Mouse (Mus musculus): ENCODE results near the gene Phb2. TPM values are rescaled to one million over a fixed set of nuclear protein-coding genes. Genes with fewer than 3 reads are reported as not detected.

Gene Phb2
- total RNA-seq, 2 experiments from 2014 or later = 159 to 164 TPM

DNA sequence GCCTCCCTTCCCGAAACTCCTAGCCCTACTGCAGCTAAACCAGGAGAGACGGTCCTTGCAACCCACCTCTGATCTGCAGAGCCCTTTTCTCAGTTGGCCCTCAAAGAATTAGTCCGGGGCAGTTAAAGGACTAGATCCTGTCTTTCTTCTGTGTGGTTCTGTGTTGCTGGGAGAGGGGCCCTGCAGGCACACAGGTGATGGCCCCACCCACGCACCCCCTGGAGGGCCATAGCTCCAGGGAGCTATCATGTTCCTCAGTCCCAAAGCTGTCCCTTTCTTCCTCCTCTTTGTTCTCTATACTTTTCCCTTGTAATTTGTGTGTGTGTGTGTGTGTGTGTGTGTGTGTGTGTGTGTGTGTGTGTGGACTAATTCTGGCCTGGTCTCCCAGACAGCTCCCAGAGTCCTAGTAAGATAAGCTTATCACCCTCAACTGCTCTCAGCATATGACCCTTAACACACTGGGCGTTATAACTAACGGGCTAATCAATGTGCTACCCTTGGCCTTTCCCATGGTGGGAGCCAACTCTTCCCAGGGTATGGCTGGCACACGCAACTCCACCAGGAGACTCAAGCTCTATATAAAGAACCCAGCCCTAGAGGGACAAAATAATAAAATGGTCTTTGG lies 7.3 kb downstream of the Phb2 start:
- DNase-seq (ENCODE audit: low spot score in 2 of 2) = no peak

DNA sequence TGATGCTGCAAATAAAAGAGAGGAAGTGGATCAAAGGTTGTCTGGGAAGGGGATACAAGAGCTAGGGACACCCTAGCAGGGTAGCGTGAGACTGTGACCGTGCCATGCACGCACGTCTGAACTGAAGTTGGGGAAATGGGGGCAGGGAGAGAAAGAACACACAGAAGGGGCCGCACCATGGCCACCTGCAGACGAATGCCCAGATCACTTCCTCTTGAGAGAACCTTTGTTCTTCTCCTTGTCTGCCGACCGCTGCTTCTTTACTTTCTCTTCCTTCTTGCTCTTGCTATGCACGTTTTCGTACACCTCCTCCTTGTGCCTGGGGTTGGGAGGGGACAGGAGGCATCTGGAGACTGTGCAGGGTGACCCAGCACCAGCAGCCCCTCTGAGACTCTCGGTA lies 8.8 kb downstream of the Phb2 start:
- DNase-seq (ENCODE audit: low spot score in 2 of 2) = no peak

DNA sequence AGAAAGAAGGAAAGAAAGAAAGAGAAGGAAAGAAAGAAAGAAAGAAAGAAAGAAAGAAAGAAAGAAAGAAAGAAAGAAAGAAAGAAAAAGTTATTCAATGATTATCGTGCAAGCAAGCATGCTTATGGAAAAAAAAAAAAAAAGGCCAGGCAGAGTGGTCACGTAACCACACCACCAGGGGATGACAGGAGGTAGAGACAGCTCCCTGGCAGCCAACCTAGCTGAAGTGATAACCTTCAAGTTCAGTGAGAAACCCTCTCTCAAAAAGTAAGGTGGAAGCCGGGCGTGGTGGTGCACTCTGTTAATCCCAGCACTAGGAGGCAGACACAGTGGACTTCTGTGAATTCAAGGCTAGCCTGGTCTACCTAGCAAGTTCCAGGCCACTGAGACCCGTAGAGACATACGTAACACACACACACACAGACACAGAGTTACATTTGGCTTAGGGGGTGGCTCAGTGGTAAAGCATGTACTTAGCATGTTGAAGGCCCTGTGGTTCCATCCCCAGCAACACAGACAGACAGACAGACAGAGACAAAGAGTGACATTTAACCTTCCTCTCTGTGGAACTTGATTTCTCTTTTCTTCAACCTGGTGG lies 10.8 kb downstream of the Phb2 start:
- DNase-seq (ENCODE audit: low spot score in 2 of 2) = no peak

DNA sequence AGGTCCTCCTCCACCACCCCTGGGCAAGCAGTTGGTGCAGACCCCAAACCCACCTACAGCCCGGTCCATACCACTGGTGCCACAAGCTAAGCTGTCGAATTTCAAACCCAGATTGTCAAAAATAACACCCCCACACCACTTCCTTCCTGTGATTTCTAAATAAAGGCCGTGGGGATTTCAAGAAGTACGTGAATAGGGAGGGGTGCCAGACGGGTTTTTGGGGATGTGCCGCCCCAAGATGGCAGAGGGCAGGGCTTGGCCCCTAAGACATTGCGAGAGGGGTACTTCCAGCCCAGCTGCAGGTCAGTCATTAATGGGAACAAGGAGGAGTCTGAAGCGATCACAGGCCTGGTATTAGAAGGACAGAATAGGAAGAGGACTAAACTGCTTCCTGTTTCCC lies 11.4 kb downstream of the Phb2 start:
- no peak for DNase-seq (ENCODE audit: low spot score in 2 of 2)

DNA sequence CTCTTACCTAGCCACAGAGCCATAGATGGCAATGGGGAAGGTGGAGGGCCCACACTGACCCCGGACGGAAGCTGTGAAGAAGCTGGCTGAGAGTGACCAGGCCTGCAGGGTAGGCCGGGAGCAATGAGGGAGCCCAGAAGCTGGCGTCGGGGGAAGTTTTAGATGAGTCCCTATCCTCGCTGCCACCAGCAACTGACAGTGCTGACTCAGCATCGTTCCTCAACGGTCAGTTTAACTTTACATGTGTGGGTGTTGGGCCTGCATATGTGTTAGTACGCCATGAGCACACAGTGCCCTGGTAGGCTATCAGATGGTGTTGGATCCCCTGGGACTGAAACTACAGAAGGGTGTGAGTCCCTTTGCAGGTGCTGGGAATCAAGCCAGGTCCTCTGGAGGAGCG lies 12.3 kb downstream of the Phb2 start:
- no peak for DNase-seq (ENCODE audit: low spot score in 2 of 2)

DNA sequence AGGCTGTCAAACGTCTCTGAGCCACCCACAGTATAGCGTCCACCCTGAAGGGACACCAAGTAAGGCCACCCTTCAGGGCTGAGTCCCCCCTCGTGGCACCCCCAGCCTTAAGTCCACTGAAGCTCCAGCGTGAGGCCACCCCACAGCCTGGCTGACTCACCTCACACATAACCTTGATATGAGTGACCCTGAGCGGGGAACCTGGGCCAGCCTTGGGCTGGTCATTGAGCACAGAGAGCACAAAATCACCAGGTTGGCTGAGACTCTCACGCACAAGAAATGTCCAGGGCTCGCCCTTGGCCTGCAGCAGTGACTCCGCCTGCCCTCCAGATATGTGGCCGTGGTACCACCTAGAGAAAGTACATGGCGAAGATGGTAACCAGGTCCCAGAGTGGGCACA lies 16.5 kb downstream of the Phb2 start:
- DNase-seq (ENCODE audit: low spot score in 2 of 2) = no peak

DNA sequence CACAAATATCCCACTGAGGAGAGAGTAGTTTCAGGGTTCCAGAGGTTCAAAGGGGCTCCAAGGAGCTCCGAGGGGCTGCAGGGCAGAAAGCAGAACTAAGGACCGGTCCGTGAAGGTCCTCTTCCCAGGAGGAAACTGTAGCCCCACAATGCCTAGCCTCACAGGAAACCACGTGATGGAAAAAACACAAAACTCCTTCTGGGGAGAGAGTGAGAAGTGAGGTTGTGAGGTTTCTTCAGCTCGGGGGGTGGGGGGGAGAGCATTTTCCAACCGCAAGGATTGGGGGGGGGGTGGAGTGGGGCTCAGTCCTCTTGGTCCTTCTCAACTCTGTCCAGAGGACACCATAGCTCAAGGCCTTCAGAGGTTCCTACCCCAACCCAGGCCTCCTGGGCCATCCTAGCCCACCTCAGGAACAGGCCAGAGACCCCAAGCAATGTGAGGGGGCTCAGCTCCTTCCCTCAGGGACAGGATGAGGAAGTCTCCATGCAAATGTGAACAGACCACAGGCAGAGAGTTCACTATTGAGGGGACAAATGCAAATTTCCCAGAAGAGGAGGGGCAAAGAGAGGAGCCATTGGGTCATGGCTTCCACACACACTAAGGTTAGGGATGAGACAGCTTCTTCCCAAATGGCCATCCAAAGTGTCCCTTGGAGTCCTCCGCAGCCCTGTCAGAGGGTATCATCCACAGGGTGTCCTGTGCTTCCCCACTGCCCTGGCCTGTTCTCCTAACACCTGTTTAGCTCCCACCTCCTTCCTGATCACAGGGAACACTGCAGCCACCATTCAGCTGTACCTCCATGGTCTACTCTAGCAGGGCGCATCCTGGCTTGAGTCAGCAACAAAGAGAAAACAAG lies 17.9 kb downstream of the Phb2 start:
- DNase-seq (ENCODE audit: low spot score in 2 of 2) = no peak

DNA sequence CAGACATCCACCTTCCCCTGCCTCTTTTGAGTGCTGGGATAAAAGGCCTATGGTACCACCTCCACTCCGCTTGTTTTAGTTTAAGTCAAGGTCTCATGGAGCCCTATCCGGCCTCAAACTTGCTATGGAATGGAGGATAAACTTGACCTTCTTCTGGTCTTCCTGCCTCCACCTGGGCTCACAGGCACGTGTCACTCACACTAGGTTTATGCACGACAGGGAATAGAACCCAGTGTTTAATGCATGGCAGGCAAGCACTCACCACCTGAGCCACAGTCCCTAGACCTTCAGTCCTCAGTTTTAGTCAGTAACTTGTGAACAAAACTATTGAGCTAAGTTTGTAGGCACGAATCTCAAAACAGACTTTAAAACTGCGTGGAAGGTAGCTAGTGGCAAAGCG lies 18.9 kb downstream of the Phb2 start:
- DNase-seq (ENCODE audit: low spot score in 2 of 2) = no peak

DNA sequence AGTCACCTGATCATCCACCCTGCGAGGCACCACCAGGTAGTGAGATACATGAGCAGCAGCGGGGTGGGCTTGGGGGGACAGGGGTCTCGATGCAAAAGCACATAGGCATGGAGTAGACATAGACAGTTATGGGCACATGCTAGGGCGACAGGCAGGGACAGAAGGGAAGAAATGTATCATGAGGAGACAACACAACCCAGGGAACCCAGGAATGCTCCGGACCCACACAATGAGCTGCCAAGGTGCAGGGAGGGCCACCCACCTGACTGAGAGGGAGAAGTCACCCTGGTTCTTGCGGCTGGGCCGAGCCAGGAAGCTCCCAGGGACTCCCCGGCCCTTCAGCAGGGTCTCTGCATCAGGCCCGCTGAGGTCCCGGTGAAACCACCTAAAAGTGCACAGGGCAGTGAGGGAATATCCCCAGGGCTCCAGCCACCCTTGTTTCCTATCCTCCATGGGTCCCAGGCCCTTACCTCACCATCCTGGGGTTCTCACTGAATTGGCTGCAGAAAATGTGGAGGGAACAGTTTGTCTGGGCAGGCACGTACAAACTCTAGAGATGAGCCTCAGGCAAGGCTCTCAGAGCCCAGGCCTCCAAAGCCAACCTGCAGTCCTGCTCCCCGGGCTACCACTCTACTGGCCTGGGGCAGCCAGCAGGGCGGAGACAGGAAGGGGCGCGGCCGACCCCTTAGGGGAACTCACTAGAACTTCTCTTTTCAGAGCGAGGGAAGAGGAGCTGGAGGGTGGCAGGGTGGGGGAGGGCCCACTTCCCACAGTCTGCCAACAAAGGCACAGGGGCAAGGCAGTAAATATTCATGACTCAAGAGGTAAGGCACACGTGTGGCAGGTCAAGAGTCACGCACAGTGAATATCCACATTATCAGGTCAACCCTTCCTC lies 20.6 kb downstream of the Phb2 start:
- no peak for DNase-seq (ENCODE audit: low spot score in 2 of 2)

DNA sequence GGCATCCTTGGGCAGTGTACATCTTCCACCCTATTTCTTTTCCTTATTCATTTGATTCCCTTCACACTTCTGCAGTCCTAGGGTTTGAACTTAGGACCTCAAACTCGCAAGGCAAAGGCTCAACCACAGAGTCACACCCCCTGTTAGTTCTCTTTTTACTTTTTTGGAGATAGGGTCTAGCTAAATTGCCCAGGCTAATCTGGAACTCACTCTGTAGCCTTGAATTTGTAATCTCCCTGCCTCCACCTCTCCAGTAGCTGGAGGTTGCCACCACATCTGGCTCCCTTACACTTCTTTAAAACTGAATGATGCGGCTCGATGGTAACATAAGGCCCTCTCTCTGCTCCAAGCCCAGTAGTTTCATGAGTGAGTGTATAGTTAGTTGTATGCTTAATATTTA lies 22.3 kb downstream of the Phb2 start:
- DNase-seq (ENCODE audit: low spot score in 2 of 2) = no peak

DNA sequence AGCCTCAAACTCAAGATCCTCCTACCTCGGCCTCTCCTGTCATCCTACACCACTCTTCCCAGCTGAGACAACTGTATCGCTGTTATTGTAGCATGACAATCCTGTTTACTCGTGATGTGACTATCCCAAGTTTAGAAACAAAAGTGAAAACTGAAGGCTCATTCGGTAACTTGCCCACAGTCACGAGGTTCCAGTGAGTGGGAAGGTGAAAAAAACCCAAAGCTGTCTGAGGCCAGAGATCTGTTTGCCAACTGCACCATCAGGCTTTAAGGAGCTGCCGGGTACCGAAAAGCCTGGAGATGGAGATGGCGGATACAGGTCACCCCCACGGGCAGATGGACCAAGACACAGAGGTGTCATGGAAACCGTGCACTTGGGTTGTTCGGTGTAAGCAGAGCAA lies 24.9 kb downstream of the Phb2 start:
- no peak for DNase-seq (ENCODE audit: low spot score in 2 of 2)

DNA sequence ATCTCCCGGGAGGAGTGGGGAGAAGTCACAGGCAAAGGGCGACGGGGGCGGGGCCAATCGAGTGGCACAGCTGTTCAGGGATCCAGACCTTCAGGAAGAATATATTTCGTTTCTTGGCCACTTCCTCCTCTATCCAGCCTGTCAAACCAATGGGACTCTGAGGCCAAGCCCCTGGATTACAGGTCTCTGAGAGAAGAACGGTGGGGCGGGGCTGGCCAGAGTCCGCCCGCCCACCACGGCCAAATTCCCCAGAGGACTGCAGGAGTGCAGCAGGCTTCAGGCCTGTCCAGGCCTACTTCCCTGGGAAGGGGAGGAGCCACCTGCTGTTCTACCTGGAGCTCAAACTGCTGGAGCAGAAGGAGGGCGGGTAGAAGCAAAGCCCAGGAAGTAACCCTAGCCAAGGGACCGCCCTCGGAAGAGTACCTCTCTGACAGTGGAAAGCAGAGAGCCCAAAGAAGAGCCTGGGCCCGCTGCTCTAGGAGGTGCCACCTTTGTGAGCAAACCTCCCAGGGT lies 26.4 kb downstream of the Phb2 start, which contains the start of gene Ptpn6:
Gene Ptpn6, minus strand, starts transcription at position 204 of the 513 bp plus-strand sequence.
- DNase-seq (ENCODE audit: low spot score in 2 of 2) = no peak

DNA sequence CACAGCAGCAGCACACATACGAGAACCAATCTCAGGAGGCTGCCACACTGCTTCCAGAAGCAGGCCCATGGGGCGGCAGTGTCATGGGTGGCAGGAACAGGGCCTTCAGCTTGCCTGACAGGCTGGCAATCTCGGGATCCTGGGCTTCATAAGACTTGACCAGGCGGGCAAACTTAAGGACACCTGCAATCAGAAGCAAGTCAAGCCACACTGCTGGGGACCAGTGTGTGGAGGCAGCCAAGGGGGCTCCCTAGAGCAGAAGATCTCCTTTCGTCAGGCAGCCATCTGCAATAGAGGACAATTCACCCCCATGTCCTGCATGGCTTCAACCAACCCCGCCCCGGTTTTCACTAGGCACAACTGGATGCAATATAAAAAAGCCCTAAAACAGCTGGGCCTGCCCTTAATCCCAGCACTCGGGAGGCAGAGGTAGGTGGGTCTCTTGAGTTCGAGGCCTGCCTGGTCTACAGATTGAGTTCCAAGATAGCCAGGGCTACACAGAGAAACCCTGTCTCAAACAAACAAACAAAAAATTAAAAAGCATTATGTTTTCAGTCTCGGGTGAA lies 27.2 kb downstream of the Phb2 start:
- DNase-seq (ENCODE audit: low spot score in 2 of 2) = no peak

DNA sequence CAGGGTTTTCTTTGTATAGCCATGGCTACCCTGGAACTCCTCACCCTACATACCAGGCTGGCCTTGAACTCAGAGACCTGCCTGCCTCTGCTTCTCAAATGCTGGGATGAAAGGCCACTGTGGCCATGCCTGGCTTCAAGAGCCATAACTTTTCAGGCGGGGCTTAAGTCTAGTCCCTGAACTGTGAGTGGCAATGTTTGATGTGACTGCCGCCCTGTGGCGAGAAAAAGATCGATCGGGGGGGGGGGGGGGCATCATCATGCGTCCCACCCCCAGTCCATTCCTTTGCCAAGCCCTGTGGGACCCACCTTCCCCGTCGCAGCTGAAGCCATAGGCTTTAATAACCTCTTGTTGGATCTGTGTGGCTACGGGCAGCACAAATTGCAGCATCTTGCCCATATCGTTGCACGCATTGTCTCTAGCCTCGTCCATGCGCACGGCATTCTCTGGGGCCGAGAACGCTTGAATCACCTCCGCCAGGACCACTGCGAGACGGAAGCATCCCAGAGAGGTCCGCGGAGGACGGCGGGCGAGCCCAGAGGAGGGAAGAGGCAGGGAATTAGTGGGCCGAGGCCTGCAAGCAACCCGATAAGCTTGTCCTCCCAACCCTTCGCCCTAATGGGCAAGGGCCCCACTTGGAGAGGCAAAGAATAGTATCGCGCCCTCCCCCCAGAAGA lies 28.2 kb downstream of the Phb2 start:
- peak in 1 of 2 experiments; percentile 76 for DNase-seq (ENCODE audit: low spot score in 2 of 2)

DNA sequence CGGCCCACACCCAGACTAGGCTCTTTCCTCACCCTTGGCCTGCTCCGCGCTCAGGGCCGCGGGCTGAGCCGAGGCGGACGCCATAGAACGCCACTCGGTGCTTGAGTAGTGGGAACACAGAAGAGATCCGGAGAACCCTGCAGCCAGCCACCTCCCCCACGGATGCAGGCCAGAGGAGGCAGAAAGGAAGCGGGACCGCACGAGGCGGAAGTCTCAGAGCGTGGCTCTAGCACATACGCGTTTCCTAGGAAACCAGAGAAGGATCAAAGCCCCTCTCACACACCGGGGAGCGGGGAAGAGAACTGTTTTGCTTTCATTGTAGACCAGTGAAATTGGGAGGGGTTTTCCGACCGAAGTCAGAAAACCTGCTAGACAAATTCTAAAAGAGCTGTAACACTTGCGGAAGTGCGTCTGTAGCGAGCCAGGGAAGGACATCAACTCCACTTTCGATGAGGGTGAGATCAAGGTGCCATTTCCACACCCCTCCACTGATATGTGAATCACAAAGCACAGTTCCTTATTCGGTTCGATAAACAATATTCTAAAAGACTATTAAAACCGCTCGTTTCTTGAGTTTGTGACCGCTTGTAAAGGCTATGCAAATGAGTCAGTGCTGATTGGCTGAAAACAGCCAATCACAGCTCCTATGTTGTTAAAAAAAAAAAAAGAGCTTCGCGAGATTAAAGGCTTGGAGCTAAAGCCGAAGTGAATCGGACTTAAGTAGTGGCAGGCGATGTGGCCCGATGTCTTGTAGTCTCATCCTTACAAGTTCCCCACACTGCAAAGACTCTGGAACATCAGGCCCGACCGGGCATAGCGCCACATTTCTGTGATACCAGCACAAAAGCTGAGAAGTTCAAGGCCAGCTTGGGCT lies 29.0 kb downstream of the Phb2 start, which contains the start of gene Grcc10:
Gene Grcc10, minus strand, starts transcription at position 487 of the 874 bp plus-strand sequence.
- DNase-seq (ENCODE audit: low spot score in 2 of 2) = peak; percentile 90

DNA sequence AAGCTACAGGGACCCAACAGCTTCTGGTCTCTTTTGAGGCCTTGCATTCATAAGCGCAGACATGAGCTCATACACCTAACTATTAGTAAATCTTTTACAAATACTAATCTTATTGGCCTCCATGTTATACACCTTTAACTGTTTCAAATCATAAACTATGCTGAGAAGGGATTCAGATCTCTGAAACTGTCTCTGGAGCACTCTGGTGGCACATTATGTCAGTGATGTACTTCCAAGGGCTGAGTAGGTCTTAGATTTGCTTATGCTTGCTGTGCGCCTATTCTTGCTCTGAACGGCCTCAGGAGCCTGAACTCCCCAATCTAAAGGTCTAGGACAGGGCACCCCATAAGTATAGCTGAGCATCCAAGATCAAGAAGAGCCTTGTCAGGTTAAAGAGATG lies 29.7 kb downstream of the Phb2 start:
- no peak for DNase-seq (ENCODE audit: low spot score in 2 of 2)

DNA sequence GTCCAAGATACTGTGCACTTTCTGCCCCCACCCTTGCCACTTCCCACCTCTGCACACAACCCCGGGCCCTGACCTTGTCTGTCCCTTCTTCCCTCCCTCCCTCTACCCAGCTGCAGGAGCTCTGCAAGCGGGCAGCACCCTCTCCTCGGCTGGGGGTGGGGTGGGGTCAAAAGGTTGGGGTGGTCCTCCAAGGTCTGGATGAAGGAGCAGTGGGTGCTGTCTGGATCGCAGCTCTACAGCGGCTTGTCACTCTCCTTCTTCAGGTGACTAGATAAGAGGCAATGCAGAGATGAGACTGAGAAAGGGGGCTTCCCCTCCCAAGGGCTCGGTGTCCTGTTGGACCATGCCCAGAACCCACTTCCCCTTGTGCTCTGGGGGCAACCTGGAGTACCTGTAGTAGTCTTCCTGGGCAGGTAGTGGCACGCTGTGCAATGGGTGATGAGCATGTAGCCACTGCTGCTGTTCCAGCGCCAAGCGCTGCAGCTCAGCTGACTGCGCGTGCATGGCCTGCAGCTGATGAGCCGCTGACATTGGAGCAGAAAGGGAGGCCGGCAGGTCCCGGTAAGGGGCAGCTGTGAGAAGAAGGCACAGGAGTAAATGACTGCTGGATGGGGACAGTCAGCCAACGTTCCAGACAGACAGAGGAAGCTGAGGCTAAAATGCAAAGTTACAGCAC lies 30.8 kb downstream of the Phb2 start:
- no peak for DNase-seq (ENCODE audit: low spot score in 2 of 2)

DNA sequence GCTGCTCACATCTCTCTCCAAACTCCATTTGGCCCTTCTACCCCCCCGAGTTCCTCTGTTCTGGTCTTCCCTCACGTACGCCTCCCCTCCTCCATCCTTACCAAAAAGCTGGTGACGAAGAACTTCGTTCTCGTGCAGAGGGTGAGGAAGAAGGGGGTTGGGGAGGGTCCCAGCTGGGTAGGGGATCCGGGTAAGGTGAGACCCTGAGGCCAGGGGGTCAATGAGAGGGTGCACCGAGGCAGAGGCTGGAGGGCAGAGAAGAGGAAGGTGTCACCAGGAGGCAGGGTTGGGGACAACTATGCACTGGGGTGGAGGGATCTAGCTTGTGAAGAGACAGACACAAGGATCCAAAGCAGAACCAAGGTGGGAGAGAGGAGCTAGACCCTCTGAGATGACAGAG lies 31.5 kb downstream of the Phb2 start:
- no peak for DNase-seq (ENCODE audit: low spot score in 2 of 2)
